Mouse (Mus musculus): ENCODE results near the gene Olfr1396. TPM values are rescaled to one million over a fixed set of nuclear protein-coding genes. Genes with fewer than 3 reads are reported as not detected.
A peak's percentile ranks its signal among the peaks of the same experiment; 100 is the strongest.

Gene Olfr1396
- polyA plus RNA-seq, 1 experiment: not detected

DNA sequence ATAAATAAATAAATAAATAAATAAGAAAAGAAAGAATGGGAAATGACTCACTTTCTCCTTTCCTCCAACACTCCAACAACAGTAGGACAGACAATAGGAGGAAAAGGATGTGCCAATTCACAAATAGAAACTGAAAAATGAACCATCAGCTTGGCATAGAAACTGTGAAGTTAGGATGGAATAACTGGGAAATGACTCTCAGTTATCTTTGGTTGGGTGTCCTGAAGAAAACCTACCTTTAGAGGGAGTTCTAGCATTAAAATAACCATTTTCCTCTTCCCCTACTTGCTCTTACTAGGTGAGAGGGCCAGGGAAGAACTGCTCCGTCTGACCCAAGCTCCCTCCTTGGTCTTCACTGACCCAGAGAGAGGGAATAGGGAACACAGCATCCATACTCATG, 8.9 kb downstream of the Olfr1396 start:
- TF ChIP-seq POLR2A (IDR thresholded peaks at IDR 0.05; ENCODE audit: insufficient read depth, low read length): no peak
- no peak for TF ChIP-seq CTCF (IDR thresholded peaks at IDR 0.05; ENCODE audit: low read depth, low read length)
- TF ChIP-seq EP300 (IDR thresholded peaks at IDR 0.05; ENCODE audit: insufficient read depth, low read depth, low read length): no peak
- Histone ChIP-seq H3K4me1 (ENCODE audit: control insufficient read depth, insufficient read depth, low read length) (no peaks in the 10 kb centered on the region), H3K4me3 (ENCODE audit: low read depth, low read length) (no peak overlapping the region), H3K36me3 (ENCODE audit: control insufficient read depth, insufficient read depth, low read length, poor library complexity, severe bottlenecking) (no peaks in the 10 kb centered on the region), H3K9ac (ENCODE audit: low read depth, poor library complexity, severe bottlenecking) (no peak overlapping the region), H3K9me3 (replicated peaks; ENCODE audit: control insufficient read depth, insufficient read depth, low read length, poor library complexity, severe bottlenecking) (no peaks in the 10 kb centered on the region), H3K27me3 (ENCODE audit: control insufficient read depth, insufficient read depth, low read length, poor library complexity, severe bottlenecking) (no peaks in the 10 kb centered on the region), H3K27ac (ENCODE audit: insufficient read depth, low read length) (no peak overlapping the region)

GRCm38 (mm10) chr11:49103047-49103693, 11.5 kb downstream of the Olfr1396 start:
- no peaks in the 10 kb centered on the region for H3K9me3 ChIP-seq (replicated peaks; ENCODE audit: control insufficient read depth, insufficient read depth, low read length, poor library complexity, severe bottlenecking)
- H3K27ac ChIP-seq (ENCODE audit: insufficient read depth, low read length): no peak overlapping the region
- no peaks in the 10 kb centered on the region for H3K36me3 ChIP-seq (ENCODE audit: control insufficient read depth, insufficient read depth, low read length, poor library complexity, severe bottlenecking)
- TF ChIP-seq CTCF (IDR thresholded peaks at IDR 0.05; ENCODE audit: low read depth, low read length) (peak; percentile 61), EP300 (IDR thresholded peaks at IDR 0.05; ENCODE audit: insufficient read depth, low read depth, low read length) (no peak)
- H3K4me1 ChIP-seq (ENCODE audit: control insufficient read depth, insufficient read depth, low read length): no peaks in the 10 kb centered on the region
- no peaks in the 10 kb centered on the region for H3K27me3 ChIP-seq (ENCODE audit: control insufficient read depth, insufficient read depth, low read length, poor library complexity, severe bottlenecking)
- H3K9ac ChIP-seq (ENCODE audit: low read depth, poor library complexity, severe bottlenecking): no peak overlapping the region
- H3K4me3 ChIP-seq (ENCODE audit: low read depth, low read length): no peak overlapping the region

GRCm38 (mm10) chr11:49101500-49101899, 13.2 kb downstream of the Olfr1396 start:
- no peaks in the 10 kb centered on the region for H3K4me1 ChIP-seq (ENCODE audit: control insufficient read depth, insufficient read depth, low read length)
- no peak overlapping the region for H3K4me3 ChIP-seq (ENCODE audit: low read depth, low read length)
- H3K27me3 ChIP-seq (ENCODE audit: control insufficient read depth, insufficient read depth, low read length, poor library complexity, severe bottlenecking): no peaks in the 10 kb centered on the region
- H3K36me3 ChIP-seq (ENCODE audit: control insufficient read depth, insufficient read depth, low read length, poor library complexity, severe bottlenecking): no peaks in the 10 kb centered on the region
- H3K9me3 ChIP-seq (replicated peaks; ENCODE audit: control insufficient read depth, insufficient read depth, low read length, poor library complexity, severe bottlenecking): no peaks in the 10 kb centered on the region
- H3K9ac ChIP-seq (ENCODE audit: low read depth, poor library complexity, severe bottlenecking): no peak overlapping the region
- H3K27ac ChIP-seq (ENCODE audit: insufficient read depth, low read length): no peak overlapping the region
- TF ChIP-seq POLR2A (IDR thresholded peaks at IDR 0.05; ENCODE audit: insufficient read depth, low read length) (no peak), CTCF (IDR thresholded peaks at IDR 0.05; ENCODE audit: low read depth, low read length) (no peak), EP300 (IDR thresholded peaks at IDR 0.05; ENCODE audit: insufficient read depth, low read depth, low read length) (no peak)

GRCm38 (mm10) chr11:49100409-49100808, 14.3 kb downstream of the Olfr1396 start:
- no peaks in the 10 kb centered on the region for H3K9me3 ChIP-seq (replicated peaks; ENCODE audit: control insufficient read depth, insufficient read depth, low read length, poor library complexity, severe bottlenecking)
- H3K9ac ChIP-seq (ENCODE audit: low read depth, poor library complexity, severe bottlenecking): no peak overlapping the region
- no peaks in the 10 kb centered on the region for H3K36me3 ChIP-seq (ENCODE audit: control insufficient read depth, insufficient read depth, low read length, poor library complexity, severe bottlenecking)
- TF ChIP-seq EP300 (IDR thresholded peaks at IDR 0.05; ENCODE audit: insufficient read depth, low read depth, low read length): no peak
- H3K4me1 ChIP-seq (ENCODE audit: control insufficient read depth, insufficient read depth, low read length): no peaks in the 10 kb centered on the region
- H3K27ac ChIP-seq (ENCODE audit: insufficient read depth, low read length): no peak overlapping the region
- H3K4me3 ChIP-seq (ENCODE audit: low read depth, low read length): no peak overlapping the region
- peaks cover 1% of the 10 kb centered on the region; the same call in 1 of the 2 replicates for H3K27me3 ChIP-seq (ENCODE audit: control insufficient read depth, insufficient read depth, low read length, poor library complexity, severe bottlenecking)

GRCm38 (mm10) chr11:49095367-49095766, 19.3 kb downstream of the Olfr1396 start:
- H3K27ac ChIP-seq (ENCODE audit: insufficient read depth, low read length): no peak overlapping the region
- no peak overlapping the region for H3K4me3 ChIP-seq (ENCODE audit: low read depth, low read length)
- H3K36me3 ChIP-seq (ENCODE audit: control insufficient read depth, insufficient read depth, low read length, poor library complexity, severe bottlenecking): no peaks in the 10 kb centered on the region
- no peak for TF ChIP-seq EP300 (IDR thresholded peaks at IDR 0.05; ENCODE audit: insufficient read depth, low read depth, low read length)
- TF ChIP-seq CTCF (IDR thresholded peaks at IDR 0.05; ENCODE audit: low read depth, low read length): no peak
- no peak for TF ChIP-seq POLR2A (IDR thresholded peaks at IDR 0.05; ENCODE audit: insufficient read depth, low read length)
- no peak overlapping the region for H3K9ac ChIP-seq (ENCODE audit: low read depth, poor library complexity, severe bottlenecking)
- peaks cover 1% of the 10 kb centered on the region; the same call in 1 of the 2 replicates for H3K27me3 ChIP-seq (ENCODE audit: control insufficient read depth, insufficient read depth, low read length, poor library complexity, severe bottlenecking)
- no peaks in the 10 kb centered on the region for H3K4me1 ChIP-seq (ENCODE audit: control insufficient read depth, insufficient read depth, low read length)
- H3K9me3 ChIP-seq (replicated peaks; ENCODE audit: control insufficient read depth, insufficient read depth, low read length, poor library complexity, severe bottlenecking): no peaks in the 10 kb centered on the region

DNA sequence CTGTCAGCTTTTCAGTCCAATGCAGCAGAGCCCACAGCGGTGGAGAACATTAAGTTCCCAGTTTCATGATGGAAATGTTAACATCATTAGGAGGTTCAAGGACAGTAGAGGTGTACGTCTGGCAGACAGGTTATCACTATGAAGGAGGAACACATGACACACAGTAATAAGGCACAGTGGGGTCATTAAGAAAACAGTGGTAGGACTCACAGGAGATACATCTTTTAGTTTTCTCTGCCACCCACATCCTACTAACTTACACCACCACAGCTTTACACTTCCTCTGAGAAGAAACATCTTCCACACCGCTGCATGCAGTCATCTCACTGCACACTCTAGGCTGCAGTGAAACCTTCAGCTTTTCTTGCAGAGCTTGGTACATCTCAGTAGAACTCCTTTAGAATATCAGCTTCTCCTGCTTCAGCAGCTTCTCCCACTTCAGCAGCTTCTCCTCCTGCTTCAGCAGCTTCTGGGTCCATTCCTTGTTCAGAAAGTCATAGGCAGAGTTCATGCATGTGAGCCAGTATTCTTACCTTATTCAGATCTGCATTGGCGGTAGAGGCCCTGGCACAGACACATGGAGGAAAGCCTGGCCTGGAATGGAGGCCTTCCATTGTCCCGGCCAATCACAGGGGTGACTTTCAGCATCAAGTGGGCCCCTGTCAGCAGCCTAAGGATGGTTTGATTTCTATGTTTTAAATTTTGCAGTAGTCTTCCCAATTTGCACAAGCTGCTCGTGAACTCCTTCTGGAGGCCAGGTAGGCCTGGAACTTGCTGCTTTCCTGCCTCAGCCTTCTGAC, 20.6 kb downstream of the Olfr1396 start:
- Histone ChIP-seq H3K36me3 (ENCODE audit: control insufficient read depth, insufficient read depth, low read length, poor library complexity, severe bottlenecking) (no peaks in the 10 kb centered on the region), H3K9ac (ENCODE audit: low read depth, poor library complexity, severe bottlenecking) (no peak overlapping the region), H3K4me3 (ENCODE audit: low read depth, low read length) (no peak overlapping the region), H3K27me3 (ENCODE audit: control insufficient read depth, insufficient read depth, low read length, poor library complexity, severe bottlenecking) (peaks cover 1% of the 10 kb centered on the region; the same call in 1 of the 2 replicates), H3K27ac (ENCODE audit: insufficient read depth, low read length) (no peak overlapping the region), H3K9me3 (replicated peaks; ENCODE audit: control insufficient read depth, insufficient read depth, low read length, poor library complexity, severe bottlenecking) (no peaks in the 10 kb centered on the region), H3K4me1 (ENCODE audit: control insufficient read depth, insufficient read depth, low read length) (no peaks in the 10 kb centered on the region)
- no peak for TF ChIP-seq CTCF (IDR thresholded peaks at IDR 0.05; ENCODE audit: low read depth, low read length)
- no peak for TF ChIP-seq EP300 (IDR thresholded peaks at IDR 0.05; ENCODE audit: insufficient read depth, low read depth, low read length)
- no peak for TF ChIP-seq POLR2A (IDR thresholded peaks at IDR 0.05; ENCODE audit: insufficient read depth, low read length)

All from ES-Bruce4 (cell line).